Mouse (Mus musculus): Measurements from ENCODE around the gene Cbx6.

The Cbx6 gene

GRCm38 (mm10) chr15:79834130-79834880, at the start of gene Cbx6, which contains the start of gene Npcd:
Gene Cbx6 (minus strand): TSS chr15:79834688.
Gene Npcd (minus strand): TSS chr15:79834237.
- in situ Hi-C loops (cut with MboI, MseI): loop anchor here in 1 of 2 experiments (10.0 kb wide), 1 partner anchor 940 kb away; the partner anchor contains the start of genes Gm49510 and Sh3bp1

- in situ Hi-C loops (cut with MboI, MseI): no loop called here
These were observed 48.9 kb upstream of the Cbx6 start for GRCm38 (mm10) chr15:79883352-79883822.

DNA sequence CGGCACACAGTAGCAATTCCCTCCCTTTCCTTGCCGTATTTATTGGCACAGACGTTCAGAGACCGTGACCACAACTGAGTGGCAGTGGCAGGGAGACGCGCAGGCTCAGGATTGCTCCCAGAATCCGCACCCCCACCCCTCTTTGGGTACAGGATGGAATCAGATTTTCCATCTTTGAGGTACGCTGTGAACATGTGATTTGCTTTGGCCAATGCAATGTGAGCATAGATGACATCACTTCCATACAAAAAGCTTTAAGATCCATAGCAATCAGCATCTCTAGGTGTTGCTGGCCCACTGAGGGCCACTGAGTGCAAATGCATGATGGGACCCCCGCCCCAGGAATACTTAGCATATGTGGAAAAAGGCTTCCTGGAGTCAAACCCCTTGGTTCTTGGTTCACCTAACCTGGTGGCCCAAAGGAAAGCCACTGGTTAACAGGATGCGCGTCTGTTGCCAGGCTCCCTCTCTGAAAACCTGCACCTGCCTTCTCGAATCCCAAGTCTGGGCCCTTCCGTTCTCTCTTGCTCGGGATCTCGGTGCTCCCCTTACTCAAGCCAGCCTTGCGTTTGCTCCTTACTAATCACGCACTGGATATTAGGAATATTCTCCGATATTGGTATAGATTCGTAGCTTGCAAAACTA, 48.3 kb upstream of the Cbx6 start:
- in situ Hi-C loops (cut with MboI, MseI): no loop called here

DNA sequence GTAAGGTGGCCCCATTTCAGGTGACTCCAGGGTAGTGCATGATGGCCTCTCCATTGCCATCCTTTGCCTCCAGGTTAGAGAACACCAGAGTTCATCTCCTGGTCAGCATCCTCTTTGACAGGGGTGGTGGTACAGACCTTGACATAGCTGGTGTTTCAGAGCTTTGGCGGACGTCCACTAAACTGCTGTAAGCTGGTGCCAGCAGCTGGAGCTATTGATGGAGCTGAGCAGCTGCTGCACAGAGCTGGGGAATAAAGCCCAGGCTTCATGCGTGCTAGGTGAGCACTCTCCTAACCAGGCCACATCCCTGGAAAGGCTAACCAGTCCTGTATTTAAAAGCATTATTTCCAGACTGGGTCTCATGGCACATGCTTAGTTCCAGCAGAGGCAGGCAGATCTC, 46.0 kb upstream of the Cbx6 start:
- in situ Hi-C loops (cut with MboI, MseI): no loop called here

- in situ Hi-C loops (cut with MboI, MseI): no loop called here
These were observed 44.8 kb upstream of the Cbx6 start for GRCm38 (mm10) chr15:79879319-79879718.

DNA sequence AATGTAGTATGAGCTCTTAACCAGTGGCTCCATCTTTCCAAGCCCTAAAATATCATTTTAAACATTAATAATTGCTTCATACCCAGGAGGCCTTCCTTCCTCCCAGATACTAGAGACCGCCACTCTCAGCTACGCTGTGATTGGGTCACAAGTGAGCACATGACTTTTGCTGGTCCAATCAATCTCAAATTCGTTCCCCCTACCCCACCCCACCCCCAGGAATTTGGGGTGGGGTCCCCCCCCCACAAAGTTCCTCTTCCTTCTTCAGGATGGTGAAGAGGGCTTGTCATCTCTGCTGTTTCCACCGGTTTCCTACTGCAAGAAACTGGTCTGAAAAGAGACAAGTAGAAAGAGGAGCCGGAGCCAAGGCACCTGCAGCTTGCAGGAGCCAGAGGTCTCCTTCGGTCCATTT, 44.2 kb upstream of the Cbx6 start:
- in situ Hi-C loops (cut with MboI, MseI): no loop called here

GRCm38 (mm10) chr15:79875261-79875995, 40.9 kb upstream of the Cbx6 start:
- in situ Hi-C loops (cut with MboI, MseI): no loop called here

DNA sequence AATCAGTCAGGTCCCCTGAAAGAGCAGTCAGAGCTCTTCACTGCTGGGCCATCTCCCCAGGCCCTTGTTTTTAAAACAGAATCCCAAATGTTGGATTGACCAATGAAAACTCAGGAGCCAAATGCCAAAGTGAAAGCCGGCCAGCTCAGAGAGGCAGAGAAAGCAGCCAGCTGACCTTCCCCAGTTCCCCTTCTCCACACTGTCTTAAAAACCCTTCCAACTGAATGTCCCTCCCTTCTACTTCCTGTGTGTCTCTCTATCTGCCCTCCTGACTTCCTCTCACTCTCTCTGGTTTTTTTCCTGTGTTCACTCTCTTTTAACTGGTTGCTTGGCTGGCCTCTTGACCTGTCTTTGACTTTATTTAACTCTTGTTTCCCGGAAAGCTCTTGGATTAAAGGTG, 39.5 kb upstream of the Cbx6 start:
- in situ Hi-C loops (cut with MboI, MseI): no loop called here

- in situ Hi-C loops (cut with MboI, MseI): no loop called here
These were observed 39.1 kb upstream of the Cbx6 start for GRCm38 (mm10) chr15:79873545-79873944.

- in situ Hi-C loops (cut with MboI, MseI): no loop called here
These were observed 32.9 kb upstream of the Cbx6 start for GRCm38 (mm10) chr15:79867260-79868002.

GRCm38 (mm10) chr15:79859821-79860220, 25.3 kb upstream of the Cbx6 start:
- in situ Hi-C loops (cut with MboI, MseI): no loop called here

DNA sequence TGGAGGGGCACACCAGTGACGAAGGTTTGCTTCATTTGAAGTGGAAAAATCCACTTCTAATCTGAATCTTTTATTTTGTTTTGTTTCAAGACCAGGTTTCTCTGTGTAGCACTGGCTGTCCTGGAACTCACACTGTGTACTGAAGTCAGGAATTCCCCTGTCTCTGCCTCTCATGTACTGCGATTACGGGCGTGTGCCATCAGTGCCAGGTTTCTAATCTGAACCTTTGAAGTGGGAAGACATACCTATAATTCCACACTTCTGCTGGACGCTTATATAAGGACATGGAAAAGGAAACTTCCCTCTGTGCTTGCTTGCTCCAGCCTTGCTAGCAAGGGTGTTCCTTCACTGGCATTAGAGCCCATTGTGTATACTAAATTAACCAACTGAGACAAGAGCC, 24.5 kb upstream of the Cbx6 start:
- in situ Hi-C loops (cut with MboI, MseI): no loop called here

- in situ Hi-C loops (cut with MboI, MseI): no loop called here
These were observed 15.7 kb upstream of the Cbx6 start for GRCm38 (mm10) chr15:79850143-79850542.

DNA sequence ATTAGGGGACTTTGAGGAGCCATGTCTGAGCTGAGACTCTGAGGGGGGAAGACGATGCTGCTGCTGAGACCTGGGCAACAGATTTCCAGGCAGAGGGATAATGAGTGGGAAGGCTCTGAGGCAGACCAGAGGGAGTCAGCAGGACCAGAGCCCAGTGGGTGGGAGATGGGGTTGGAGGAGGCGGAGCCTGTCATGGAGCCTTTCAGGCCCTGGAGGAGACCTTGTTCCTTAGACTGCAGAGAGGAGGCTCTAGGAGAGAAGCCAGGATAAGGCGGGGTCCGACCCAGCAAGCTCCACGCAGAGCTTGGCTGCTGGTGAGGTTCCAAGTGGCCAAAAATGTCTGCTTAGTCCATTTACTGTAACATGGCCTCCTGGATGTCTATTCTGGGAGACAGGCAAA, 12.6 kb upstream of the Cbx6 start:
- in situ Hi-C loops (cut with MboI, MseI): loop anchor here in 1 of 2 experiments (5.0 kb wide), 1 partner anchor 80 kb away; no protein-coding TSS in a partner anchor

GRCm38 (mm10) chr15:79845986-79846385, 11.5 kb upstream of the Cbx6 start:
- in situ Hi-C loops (cut with MboI, MseI): loop anchor here in 1 of 2 experiments (5.0 kb wide), 1 partner anchor 79 kb away; no protein-coding TSS in a partner anchor

DNA sequence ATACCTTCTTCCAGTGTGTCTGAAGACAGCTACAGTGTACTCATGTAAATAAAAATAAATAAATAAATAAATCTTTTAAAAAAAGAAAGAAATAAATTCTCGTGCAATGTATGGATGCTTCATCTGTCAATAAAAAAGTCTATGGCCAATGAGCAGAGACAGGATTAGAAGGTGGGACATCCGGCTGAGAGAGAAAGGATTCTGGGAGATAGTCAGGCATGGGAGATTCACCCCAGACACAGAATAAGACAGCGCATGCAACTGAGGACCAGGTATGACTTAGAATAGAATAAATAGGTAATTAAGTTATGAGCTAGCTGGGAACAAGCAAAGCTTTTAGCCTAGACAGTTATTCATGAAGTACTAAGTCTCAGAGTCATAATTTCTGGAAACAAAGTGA, 8.5 kb upstream of the Cbx6 start:
- in situ Hi-C loops (cut with MboI, MseI): no loop called here

DNA sequence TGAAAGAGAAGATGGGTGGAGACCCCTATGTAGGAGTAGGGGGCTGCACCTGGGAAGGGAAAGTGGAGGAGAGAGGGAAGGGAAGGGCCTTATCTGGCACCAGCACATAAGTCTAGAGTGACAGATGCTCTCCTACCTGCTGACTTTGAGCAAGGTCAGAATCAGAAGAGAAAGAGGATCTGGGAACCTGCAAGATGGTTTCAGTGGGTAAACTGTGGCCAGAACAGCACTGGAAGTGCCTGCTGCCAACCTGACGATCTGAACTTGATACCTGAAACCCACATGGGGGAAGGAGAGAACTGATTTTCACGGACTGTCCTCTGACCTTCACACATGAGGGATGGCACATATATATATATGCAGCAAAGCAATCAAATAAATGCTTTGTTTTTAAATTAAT, 5.8 kb upstream of the Cbx6 start:
- in situ Hi-C loops (cut with MboI, MseI): no loop called here

GRCm38 (mm10) chr15:79834881-79835260, 383 bp upstream of the Cbx6 start:
- in situ Hi-C loops (cut with MboI, MseI): loop anchor here in 1 of 2 experiments (10.0 kb wide), 1 partner anchor 940 kb away; the partner anchor contains the start of genes Gm49510 and Sh3bp1

DNA sequence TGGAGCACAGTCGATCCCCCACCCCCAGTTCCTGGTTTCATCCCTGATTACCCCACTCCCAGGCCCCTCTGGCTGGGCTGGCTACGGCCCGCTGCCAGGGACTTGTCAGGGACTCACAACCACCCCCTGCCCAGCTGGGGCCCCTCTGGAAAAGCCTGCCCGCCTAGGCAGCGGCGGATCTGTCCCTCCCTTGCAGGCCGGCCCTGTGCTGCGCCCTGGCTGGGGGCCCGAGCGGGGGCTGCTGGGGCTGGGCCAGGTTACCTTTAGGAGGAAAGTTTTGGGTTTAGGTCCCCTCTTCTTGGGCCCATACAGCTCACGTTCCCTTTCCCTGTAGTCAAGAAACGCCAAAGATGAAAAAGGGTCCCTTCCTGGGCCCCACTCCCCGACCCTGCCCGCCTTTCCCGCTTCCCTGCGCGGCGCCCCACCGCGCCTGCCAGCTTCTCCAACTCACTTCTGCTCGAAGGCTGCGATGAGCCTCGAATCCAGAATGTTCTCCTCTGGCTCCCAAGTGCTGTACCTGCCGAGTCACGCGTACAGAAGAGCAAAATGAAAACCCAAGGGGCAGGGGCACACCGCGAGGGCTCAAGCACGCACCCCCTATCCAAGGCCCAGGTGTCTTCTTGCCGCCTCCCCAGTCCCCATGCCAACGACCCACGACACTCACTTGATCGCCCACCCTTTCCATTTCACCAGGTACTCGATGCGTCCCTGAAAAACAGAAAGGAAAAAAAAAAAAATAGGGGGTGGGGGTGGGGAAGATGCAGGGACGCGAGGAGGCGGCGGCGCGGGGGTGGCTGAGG, 1.0 kb downstream of the Cbx6 start:
- in situ Hi-C loops (cut with MboI, MseI): loop anchor here in 1 of 2 experiments (10.0 kb wide), 1 partner anchor 939 kb away; the partner anchor contains the start of genes Gm49510 and Sh3bp1
